In genomic region chr16:66811495-66811894, GRCm38 (mm10) we compare ENCODE assay signal across 23 mouse cellular contexts.
A peak's percentile ranks its signal among the peaks of the same experiment; 100 is the strongest.
DNase-seq lines count a peak whose midpoint lies in the region; ATAC-seq lines count a peak whose summit lies in the region.
"Had no signal": no experiment of that assay in that cellular context is flagged by ENCODE, and none has a peak within 500 bp of the region (broad histone marks: within the 10 kb centered on the region; RNA-seq: fewer than 3 reads in every experiment).

No protein-coding gene starts in this region.

- H3K36me3 ChIP-seq in forebrain, embryonic 13.5 days (ENCODE audit: poor library complexity, severe bottlenecking) = no peaks in the 10 kb centered on the region
- H3K36me3 ChIP-seq in forebrain, embryonic 12.5 days (replicated peaks) = no peaks in the 10 kb centered on the region
- H3K36me3 ChIP-seq in forebrain, embryonic 15.5 days = no peaks in the 10 kb centered on the region
- no peaks in the 10 kb centered on the region for H3K36me3 ChIP-seq in forebrain, embryonic 11.5 days (ENCODE audit: control insufficient read depth, insufficient read depth, low read length)
- no peaks in the 10 kb centered on the region for H3K36me3 ChIP-seq in forebrain, embryonic 16.5 days (ENCODE audit: control insufficient read depth, insufficient read depth)
- H3K36me3 ChIP-seq: embryonic facial prominence, embryonic 10.5 days; embryonic facial prominence, embryonic 12.5 days; G1E had no signal

- DNase-seq in forebrain, embryonic 11.5 days (ENCODE audit: low spot score) = no peak
- no peak for DNase-seq in adrenal gland, adult 8-10 months
- DNase-seq in lung, adult 18-20 months = no peak
- DNase-seq: adrenal gland, postnatal 10 days; adrenal gland, postnatal 25 days; B cell, adult 2 months; cerebellum, adult 11 months; cerebellum, adult 18-20 months; cerebellum, adult 8-10 months; cerebellum, adult 9-11 months; cerebellum, postnatal 14 days; cerebellum, postnatal 36 days had no signal

- no peaks in the 10 kb centered on the region for H3K27me3 ChIP-seq in forebrain, embryonic 13.5 days
- no peaks in the 10 kb centered on the region for H3K27me3 ChIP-seq in forebrain, embryonic 12.5 days
- H3K27me3 ChIP-seq in forebrain, embryonic 15.5 days = no peaks in the 10 kb centered on the region
- no peaks in the 10 kb centered on the region for H3K27me3 ChIP-seq in forebrain, embryonic 11.5 days (ENCODE audit: control insufficient read depth, insufficient read depth, low read length)
- no peaks in the 10 kb centered on the region for H3K27me3 ChIP-seq in forebrain, embryonic 16.5 days (replicated peaks; ENCODE audit: control insufficient read depth, insufficient read depth, low read length)
- H3K27me3 ChIP-seq: CH12.LX; embryonic facial prominence, embryonic 12.5 days; Patski had no signal

- H3K9me3 ChIP-seq in forebrain, embryonic 13.5 days (replicated peaks) = no peaks in the 10 kb centered on the region
- H3K9me3 ChIP-seq in forebrain, embryonic 12.5 days = no peaks in the 10 kb centered on the region
- no peaks in the 10 kb centered on the region for H3K9me3 ChIP-seq in forebrain, embryonic 15.5 days
- H3K9me3 ChIP-seq in forebrain, embryonic 11.5 days (ENCODE audit: control insufficient read depth, low read length) = no peaks in the 10 kb centered on the region
- no peaks in the 10 kb centered on the region for H3K9me3 ChIP-seq in forebrain, embryonic 16.5 days (ENCODE audit: control insufficient read depth, low read length)
- H3K9me3 ChIP-seq: embryonic facial prominence, embryonic 10.5 days; embryonic facial prominence, embryonic 12.5 days; G1E had no signal

- no peak overlapping the region for H3K4me3 ChIP-seq in forebrain, embryonic 13.5 days
- H3K4me3 ChIP-seq in forebrain, embryonic 12.5 days (replicated peaks) = no peak overlapping the region
- no peak overlapping the region for H3K4me3 ChIP-seq in forebrain, embryonic 15.5 days
- no peak overlapping the region for H3K4me3 ChIP-seq in forebrain, embryonic 11.5 days (ENCODE audit: low read depth, low read length)
- H3K4me3 ChIP-seq in forebrain, embryonic 16.5 days (replicated peaks; ENCODE audit: low read length) = no peak overlapping the region
- H3K4me3 ChIP-seq: embryonic facial prominence, embryonic 10.5 days; embryonic facial prominence, embryonic 12.5 days had no signal

- no peak overlapping the region for H3K9ac ChIP-seq in forebrain, embryonic 13.5 days
- H3K9ac ChIP-seq in forebrain, embryonic 12.5 days = no peak overlapping the region
- H3K9ac ChIP-seq in forebrain, embryonic 15.5 days (replicated peaks) = no peak overlapping the region
- no peak overlapping the region for H3K9ac ChIP-seq in forebrain, embryonic 11.5 days (ENCODE audit: low read length)
- H3K9ac ChIP-seq in forebrain, embryonic 16.5 days (replicated peaks; ENCODE audit: low read depth, low read length) = no peak overlapping the region
- H3K9ac ChIP-seq: embryonic facial prominence, embryonic 12.5 days had no signal

- H3K27ac ChIP-seq in forebrain, embryonic 13.5 days = no peak overlapping the region
- no peak overlapping the region for H3K27ac ChIP-seq in forebrain, embryonic 12.5 days
- no peak overlapping the region for H3K27ac ChIP-seq in forebrain, embryonic 15.5 days (replicated peaks)
- H3K27ac ChIP-seq in forebrain, embryonic 11.5 days (ENCODE audit: low read depth, low read length) = no peak overlapping the region
- H3K27ac ChIP-seq in forebrain, embryonic 16.5 days (ENCODE audit: low read length) = no peak overlapping the region
- H3K27ac ChIP-seq: embryonic facial prominence, embryonic 10.5 days; embryonic facial prominence, embryonic 12.5 days had no signal

- H3K4me1 ChIP-seq in forebrain, embryonic 13.5 days = no peaks in the 10 kb centered on the region
- no peaks in the 10 kb centered on the region for H3K4me1 ChIP-seq in forebrain, embryonic 12.5 days
- H3K4me1 ChIP-seq in forebrain, embryonic 15.5 days = no peaks in the 10 kb centered on the region
- no peaks in the 10 kb centered on the region for H3K4me1 ChIP-seq in forebrain, embryonic 11.5 days (replicated peaks; ENCODE audit: control insufficient read depth, insufficient read depth, low read length)
- no peaks in the 10 kb centered on the region for H3K4me1 ChIP-seq in forebrain, embryonic 16.5 days (replicated peaks; ENCODE audit: control insufficient read depth, insufficient read depth, low read length)
- H3K4me1 ChIP-seq: embryonic facial prominence, embryonic 10.5 days; embryonic facial prominence, embryonic 12.5 days had no signal

- no peak overlapping the region for H3K4me2 ChIP-seq in forebrain, embryonic 13.5 days
- no peak overlapping the region for H3K4me2 ChIP-seq in forebrain, embryonic 12.5 days
- no peak overlapping the region for H3K4me2 ChIP-seq in forebrain, embryonic 15.5 days (replicated peaks)
- no peak overlapping the region for H3K4me2 ChIP-seq in forebrain, embryonic 11.5 days (ENCODE audit: low read depth, low read length, severe bottlenecking)
- H3K4me2 ChIP-seq in forebrain, embryonic 16.5 days (ENCODE audit: low read length) = no peak overlapping the region
- H3K4me2 ChIP-seq: embryonic facial prominence, embryonic 12.5 days had no signal

- ATAC-seq in forebrain, embryonic 13.5 days = peak; percentile 58; the same call in 1 of the 2 replicates
- ATAC-seq in forebrain, embryonic 12.5 days (ENCODE audit: low FRiP score) = no peak
- 0 out of 2 replicates have a peak, but pooled peaks have one; percentile 38 for ATAC-seq in forebrain, embryonic 15.5 days (replicated peaks)
- ATAC-seq in forebrain, embryonic 11.5 days (replicated peaks; ENCODE audit: low FRiP score) = no peak
- ATAC-seq in forebrain, embryonic 16.5 days = peak; percentile 76
- ATAC-seq: activated CD4-positive, CD25-positive, alpha-beta regulatory T cell, adult 4 months; CD4-positive, CD25-positive, alpha-beta regulatory T cell, adult 4 months; Patski had no signal

Comparison
In these comparisons a context has a peak if more than half of its experiments do, and no peak if none do; other contexts are left out.
1. ATAC-seq: peak in forebrain, embryonic 13.5 days (single experiment), forebrain, embryonic 15.5 days (single experiment) and forebrain, embryonic 16.5 days (single experiment); none in forebrain, embryonic 12.5 days (single experiment) and forebrain, embryonic 11.5 days (single experiment).